Mouse (Mus musculus) pancreas, adult 10 weeks (tissue): ENCODE results near the gene Dld. TPM values are rescaled to one million over a fixed set of nuclear protein-coding genes. Genes with fewer than 3 reads are reported as not detected.

ENCODE experiments used
- polyA plus RNA-seq: library from polyadenylated mRNA; stranded (reverse); fragments of 350-450 nt; fragmentation: Illumina TruSeq; extraction: RNeasy Lipid Tissue Mini Kit (QIAGEN cat#74804); gene quantifications from one replicate; pipeline ENCODE4 v1.2.3, GENCODE M21; 2015; ENCODE audit warnings: low read depth, low replicate concordance; ENCODE audit not compliant: insufficient read depth

Dld gene
- polyA plus RNA-seq, result 17.7 TPM

DNA sequence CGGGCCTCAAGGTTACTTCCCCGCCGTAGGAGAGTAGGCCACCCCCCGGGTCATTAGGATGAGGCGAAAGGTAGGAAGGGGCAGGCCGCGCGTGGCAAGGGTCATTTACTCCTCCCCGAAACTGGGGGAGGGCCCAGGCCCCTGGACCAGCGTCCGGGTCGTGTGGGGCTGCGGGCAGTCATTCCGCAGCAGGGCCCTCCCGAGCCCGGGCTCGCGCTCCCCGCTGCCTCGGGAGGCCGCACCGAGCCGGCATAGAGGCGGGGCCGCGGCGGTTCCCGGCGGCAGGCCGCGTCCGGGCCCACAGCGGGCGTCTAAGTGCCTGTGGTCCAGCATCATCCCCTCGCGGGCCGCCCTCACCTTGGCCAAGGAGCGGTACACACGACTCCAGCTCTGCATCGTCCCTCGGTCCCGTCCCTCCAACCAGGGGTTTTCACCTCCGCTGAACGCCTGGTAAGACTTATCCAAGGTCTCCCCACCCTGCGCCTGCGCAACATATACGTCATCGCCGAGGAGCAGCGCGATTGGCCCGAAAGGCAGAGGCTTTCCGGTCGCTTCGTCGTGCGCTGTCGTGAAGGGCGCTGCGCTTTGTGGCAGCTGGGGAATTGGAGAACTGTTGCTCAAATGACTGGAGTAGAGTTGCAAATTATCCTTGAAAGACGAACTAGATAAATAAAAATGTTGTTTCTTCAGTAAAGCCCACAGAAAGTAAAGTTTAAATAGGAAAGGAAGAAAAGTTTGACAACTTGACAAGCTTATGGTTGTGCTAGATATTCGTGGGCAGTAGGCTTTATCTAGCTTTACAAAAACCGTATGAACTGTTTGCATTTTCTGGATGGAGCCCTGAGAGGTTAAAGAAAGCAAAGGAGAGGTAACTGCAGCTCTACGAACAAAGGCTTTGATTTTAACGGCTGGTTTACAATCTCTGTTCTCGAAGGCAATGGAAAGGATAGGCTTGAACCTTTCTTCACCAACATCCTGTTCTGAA, at the start of gene Dld:
Gene Dld (minus strand): TSS at position 510 of the 985 bp plus-strand sequence.

DNA sequence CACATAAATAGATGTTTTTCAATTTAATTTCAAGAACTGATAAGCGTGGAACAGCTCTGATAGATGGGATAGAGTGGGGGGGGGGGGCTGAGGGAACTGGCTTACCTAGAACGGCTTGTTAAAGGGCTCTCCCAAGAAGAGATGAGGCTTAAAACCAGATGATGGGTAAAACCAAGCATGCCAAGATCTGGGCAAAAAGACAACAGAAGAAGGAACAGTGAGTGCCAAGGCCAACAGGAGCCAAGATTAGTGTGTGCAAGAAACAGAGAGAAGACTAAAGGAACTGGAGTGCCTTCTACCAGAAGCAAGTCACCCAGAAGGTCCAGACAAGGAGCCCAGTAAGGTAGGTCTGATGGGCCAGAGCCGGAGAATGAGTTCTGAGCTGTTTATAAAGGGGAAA, 39.3 kb upstream of the Dld start, which contains the start of gene Slc26a3:
Gene Slc26a3 (plus strand): TSS at position 301 of the 400 bp plus-strand sequence.

Other genes with a start within 250 kb of the Dld start
- not detected for gene Gm6993, start 110.7 kb downstream of the Dld start, polyA plus RNA-seq
- 19.4 TPM for gene Lamb1, start 86.2 kb downstream of the Dld start, polyA plus RNA-seq
- not detected for gene Slc26a3, start 39.4 kb upstream of the Dld start, polyA plus RNA-seq
- gene Cbll1, start 148.2 kb upstream of the Dld start, polyA plus RNA-seq, result 2.6 TPM
- gene Slc26a4, start 208.5 kb upstream of the Dld start, polyA plus RNA-seq, result not detected